Mouse (Mus musculus) spleen, postnatal 10 days (tissue): ENCODE results near the gene Cxcl9.
"Not testable (repeated sequence)": the region's sequence is repeated elsewhere in the genome, so short reads cannot be mapped to it uniquely, and the experiment has no call there.

Experiments used
- DNase-seq, 2 experiments: peaks; one replicate each; pipeline ENCODE4 v3.0.0; 2021 to 2022; ENCODE audit warnings: low spot score in 2 of 2

Cxcl9 gene

DNA sequence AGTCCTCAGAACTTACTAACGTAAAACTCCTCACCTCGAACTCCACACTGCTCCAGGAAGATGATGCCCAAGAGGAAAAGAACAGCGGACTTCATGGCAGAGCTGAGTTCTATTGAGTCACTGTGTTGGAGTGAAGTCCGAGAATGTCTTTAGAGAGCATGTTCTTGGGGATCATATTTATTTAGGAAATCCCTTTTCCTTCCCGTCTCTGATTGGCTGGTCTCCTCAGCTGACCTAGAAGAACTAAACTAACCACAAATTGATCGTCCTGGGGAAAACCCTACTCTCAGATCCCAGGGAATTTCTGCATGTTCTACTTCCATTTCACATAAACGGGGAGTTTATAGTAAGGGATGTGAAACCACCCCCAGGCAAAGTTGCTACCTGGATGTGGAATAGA, at the start of gene Cxcl9:
TSS of gene Cxcl9 (minus strand) at position 151 of the 400 bp plus-strand sequence.
- DNase-seq, result no peak

DNA sequence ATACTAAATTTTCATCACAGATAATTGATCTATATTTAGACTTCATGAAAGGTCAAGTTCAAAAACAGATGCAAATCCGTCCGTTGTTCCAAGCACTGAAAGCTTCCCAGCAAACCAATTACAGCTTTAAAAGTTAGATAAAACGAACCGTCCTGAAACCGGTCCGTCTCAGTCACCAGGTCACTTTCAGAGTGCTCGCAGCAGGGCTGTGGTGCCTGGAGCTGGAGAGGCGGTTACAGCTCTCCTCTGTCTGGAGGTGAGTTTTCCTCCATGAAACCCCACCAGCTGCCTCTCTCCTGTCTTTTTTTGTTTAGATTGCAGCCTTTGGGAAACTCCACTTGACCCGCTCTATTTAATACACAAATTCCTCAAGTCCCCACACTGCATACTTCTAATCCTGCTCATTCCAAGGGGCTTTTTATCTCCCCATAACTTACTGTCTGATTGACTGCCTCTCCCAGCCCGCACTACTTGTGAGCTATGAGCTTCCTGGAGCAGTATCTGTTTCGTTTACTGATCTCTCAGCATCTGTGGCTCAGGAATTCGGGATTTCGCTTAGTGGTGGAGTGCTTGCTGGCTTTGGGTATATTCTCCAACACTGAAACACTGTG, 49.0 kb upstream of the Cxcl9 start:
- DNase-seq, result no peak

- peak in 1 of 2 experiments; percentile 51 for DNase-seq
Observed at GRCm38 (mm10) chr5:92375368-92375767, 47.5 kb upstream of the Cxcl9 start.

DNA sequence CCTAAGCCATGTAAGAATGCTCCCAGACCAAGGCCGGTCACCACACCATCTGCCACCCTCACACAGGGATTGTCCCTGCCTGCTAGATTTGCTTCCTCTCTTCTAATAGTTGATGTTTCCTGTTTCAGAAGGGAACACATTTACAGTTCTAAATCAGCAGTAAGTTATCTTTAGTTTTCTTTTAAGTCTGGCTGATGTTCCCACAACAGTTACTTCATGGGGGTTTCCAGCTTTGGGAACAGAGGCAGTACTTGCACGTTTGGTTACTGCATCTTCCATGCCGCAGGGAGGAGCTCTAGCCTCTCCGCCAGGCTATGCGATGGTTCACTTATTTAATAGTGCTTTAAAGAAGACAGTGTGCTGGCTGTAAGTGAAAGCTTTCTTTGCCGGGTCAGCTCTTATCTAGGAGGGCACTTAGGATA, 46.9 kb upstream of the Cxcl9 start:
- DNase-seq, result peak in 1 of 2 experiments; percentile 42

DNA sequence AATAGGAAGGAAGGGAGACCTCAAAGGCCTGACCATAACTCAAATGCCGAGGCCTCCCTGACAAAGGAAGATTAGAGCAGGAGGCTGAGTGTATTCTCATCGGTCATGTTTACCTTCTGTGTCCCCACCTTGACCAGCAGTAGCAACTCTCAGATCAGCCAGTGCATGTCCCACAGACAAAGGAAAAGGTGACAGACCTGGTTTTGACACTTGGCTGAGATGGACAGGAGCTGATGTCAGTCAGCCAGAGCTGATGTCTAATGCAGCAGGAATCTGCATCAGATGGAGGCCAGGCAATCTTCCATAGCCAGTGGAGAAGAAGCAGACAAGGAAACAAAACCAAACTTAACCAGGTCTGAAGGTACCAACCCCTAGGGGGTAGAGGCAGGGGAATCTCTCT, 44.7 kb upstream of the Cxcl9 start:
- no peak for DNase-seq

DNA sequence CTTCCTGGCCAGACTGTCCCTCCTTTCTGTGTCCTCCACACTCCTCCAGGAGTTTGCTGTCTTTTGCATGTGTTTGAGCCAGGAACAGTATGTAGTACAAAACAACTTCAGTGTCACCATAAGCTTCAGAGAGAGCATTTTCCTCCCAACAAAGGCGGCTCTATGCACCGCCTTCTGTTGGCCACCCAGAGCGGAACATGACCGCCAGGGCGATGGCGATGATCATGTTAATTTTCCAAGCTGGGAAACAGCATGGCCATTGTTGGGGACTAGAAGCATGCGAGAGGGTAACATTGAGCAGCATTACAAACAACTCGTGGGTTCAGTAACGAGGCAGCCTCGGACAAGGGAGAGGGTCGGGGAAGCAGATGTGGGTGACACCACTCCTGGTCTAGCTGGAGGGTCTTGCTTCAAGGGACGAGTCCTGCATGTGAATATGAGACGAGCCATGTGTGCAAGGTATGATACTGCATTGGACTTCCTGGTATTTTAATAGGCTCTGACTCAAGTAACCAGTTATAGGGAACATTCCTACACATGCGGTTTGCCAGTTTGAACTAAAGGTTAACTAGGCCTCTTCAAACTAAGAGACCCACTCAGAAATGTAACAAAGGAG, 43.6 kb upstream of the Cxcl9 start:
- DNase-seq, result no peak

DNA sequence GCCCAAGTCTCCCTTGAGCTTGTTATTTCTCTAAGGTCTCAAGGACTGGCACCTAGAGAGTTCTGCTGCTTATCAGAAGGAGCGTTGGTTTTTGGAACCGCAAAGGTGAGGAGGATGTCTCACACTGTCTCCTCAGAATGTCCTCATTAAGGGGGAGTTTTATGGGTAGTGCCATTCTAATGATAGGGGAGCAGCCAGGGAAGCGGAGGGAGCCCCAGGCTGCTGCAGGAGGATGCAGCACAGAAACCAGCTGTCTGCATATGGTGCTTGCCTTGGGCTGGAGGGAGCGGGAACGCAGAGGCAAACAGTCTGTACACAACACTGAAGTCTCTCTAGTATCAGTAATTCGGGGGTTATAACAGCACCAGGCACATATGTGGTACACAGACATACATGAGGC, 43.0 kb upstream of the Cxcl9 start:
- DNase-seq, result no peak

GRCm38 (mm10) chr5:92370392-92370791, 42.5 kb upstream of the Cxcl9 start:
- DNase-seq, result no peak

DNA sequence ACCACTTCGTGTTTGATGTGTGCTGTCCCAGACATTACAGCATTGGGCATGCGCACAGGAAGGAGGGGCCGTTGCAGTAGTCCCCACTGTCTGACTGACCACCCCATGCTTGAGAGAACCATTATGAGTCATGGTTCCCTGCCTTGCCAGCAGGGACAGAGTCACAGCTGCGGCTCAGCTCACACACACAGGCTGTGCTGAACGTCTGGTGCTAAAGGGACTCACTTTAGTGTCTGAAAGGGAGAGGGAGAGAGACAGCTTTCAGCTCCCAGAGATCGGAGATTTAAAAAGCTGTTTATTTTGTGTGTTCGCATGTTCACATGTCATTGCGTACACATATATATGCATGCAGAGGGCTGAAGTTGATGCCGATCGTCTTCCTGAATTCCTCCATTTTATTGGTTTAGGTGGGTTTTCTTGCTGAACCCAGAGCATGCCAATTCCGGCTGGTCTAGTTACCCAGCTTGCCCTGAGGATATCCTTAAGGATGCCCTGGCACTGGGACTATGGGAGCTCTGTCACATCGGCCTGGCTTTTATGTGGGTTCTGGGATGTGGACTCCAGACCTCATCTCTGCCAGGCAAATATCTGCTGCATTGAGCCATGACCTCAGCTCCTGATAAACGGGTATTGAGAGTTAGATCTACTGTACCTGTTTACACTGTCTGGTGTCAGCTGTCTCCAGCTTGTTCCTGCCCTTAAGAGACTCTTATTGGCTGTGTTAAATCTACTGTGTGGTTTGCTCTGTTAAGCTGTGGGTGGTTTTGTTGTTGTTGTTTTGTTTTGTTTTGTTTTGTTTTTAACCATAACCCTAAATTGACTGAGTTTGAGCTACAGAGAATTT, 41.5 kb upstream of the Cxcl9 start:
- peak in 1 of 2 experiments; percentile 43 for DNase-seq

DNA sequence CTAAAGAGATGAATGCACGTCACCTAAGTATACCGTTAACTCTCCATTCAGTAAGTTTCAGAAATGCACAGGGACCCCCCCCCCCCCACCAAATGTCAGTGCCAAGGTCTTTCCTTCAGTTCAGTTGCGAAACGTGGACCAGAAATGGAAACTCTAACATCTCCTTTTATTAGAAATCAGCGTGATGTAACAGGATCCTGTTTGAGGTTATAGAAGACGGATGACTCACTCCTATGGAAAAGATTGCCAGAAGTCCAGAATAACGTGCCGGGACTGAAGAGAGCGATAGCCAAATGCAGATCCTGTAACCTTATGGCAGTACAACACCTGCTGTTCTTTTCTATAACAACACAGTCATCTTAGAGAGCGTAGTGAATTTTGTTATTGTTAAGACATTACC, 40.5 kb upstream of the Cxcl9 start:
- DNase-seq, result no peak

GRCm38 (mm10) chr5:92366565-92366964, 38.7 kb upstream of the Cxcl9 start:
- DNase-seq, result no peak

DNA sequence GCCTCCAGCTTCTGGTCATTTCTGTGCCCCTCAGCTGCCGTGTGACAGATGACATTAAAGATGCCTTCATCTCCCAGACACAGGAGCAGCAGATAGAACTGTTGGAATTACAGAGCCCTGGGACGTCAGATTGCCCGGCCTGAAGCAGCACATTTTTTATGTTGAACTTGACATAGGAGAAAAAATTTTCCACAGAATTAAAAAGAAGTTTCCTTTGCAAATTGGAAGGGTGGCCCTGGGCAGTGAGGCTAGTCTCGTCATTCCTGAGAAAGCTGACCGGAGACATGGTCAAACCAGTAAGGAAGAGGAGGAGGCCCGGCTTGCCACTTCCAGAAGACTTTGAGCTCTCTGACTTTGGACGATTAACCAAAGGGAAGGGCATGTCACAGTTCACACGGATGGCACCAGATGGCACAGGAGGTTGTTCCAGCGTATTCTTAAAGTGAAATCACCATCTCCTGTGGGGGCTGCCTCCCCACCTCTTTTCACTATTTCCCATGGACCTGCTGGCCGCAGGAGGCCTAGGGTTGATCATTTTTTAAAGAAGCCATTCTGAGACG, 37.3 kb upstream of the Cxcl9 start:
- DNase-seq, result no peak

DNA sequence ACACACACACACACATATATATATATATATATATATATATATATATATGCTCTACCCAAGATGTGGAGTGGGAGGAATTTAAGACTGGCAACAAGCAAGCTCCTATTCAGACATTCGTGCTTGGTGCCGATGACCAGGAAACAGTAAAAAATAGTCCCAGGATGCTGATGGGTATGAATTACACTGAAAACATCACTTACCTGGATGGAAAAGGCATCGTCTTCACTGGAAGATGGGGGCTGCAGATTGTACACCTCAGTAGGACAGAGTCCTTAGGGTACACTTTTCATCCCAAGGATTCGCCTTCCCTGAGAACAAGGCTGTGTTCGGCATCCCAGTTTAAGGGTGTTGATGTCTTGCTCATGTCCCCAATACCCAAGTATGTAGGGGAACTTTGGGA, 36.1 kb upstream of the Cxcl9 start:
- no peak for DNase-seq

GRCm38 (mm10) chr5:92363179-92363578, 35.3 kb upstream of the Cxcl9 start:
- no peak for DNase-seq

GRCm38 (mm10) chr5:92358767-92359455, 31.0 kb upstream of the Cxcl9 start:
- DNase-seq, result no peak

DNA sequence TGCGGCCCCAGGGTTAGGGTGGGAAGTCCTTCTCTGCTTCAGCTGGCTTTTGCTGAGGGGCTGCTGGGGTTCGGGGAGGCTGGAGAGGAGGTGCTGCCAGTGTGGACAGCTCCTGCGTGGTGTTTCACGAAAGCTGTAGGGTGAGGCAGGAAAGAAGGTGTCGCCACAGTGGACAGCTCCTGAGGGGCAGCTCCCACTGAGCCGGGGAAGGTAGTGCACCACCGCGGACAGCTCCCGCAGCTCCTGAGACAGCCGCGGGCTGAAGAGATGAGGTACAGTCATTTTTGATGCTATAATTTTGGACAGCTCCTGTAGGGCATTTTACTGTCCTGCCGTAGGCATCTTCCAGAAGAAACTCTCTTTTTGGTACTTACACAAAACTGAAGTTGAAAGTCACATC, 30.2 kb upstream of the Cxcl9 start:
- no peak for DNase-seq

GRCm38 (mm10) chr5:92353517-92353916, 25.6 kb upstream of the Cxcl9 start:
- DNase-seq, result peak; percentile 35 to 59

GRCm38 (mm10) chr5:92352716-92353115, 24.8 kb upstream of the Cxcl9 start:
- DNase-seq, result not testable (repeated sequence)

DNA sequence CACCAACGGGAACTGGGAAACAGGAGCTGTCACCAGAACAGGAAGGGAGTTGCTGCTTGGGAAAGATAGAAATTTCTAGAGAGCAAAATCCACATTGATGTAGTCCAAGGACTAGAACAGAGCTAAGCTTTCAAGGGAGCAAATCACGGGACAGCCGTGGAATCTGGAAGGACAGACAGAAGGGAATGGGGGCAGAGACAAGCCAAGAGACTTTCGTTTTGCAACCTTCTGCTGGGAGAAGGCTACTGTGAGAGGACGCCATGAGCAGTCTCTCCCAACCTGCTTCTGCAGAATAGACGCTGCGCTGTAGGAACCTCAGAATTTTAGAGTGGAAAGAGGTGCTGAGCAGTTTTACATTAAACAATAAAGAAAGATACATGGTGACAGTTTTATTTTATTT, 21.9 kb upstream of the Cxcl9 start:
- DNase-seq, result no peak

- DNase-seq, result peak in 1 of 2 experiments; percentile 65
Observed at GRCm38 (mm10) chr5:92348794-92349413, 21.0 kb upstream of the Cxcl9 start, which contains the start of gene Cxcl10. Cxcl10 (minus strand) TSS chr5:92348889.

DNA sequence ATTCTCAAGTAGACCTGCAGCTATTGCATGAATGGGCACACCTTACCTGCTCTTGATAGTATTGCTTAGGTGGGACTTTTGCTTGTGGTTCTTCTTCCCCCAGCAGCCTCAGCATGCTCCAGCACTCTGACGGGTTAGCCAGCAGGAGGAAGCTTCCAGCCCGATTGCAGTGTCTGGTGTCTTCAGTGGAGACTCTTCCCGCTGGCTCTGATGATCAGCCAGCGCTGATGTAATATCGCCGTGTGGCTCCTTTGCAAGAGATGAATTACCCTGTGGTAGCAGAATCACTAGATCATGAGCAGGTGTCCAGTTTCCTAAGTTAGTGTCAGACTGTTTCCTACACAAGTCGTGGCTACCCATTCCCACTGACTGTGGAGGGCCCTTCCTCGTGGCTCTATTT, 17.1 kb upstream of the Cxcl9 start:
- DNase-seq, result no peak
